12 mouse cellular contexts compared by ENCODE assay signal in genomic region chr5:110548446-110548845, GRCm38 (mm10). TPM values are rescaled to one million over a fixed set of nuclear protein-coding genes. Genes with fewer than 3 reads are reported as not detected.
"Had no signal": no experiment of that assay in that cellular context is flagged by ENCODE, and none has a peak within 500 bp of the region (broad histone marks: within the 10 kb centered on the region; RNA-seq: fewer than 3 reads in every experiment).

No protein-coding gene starts in this region.

- H3K4me3 ChIP-seq: limb, embryonic 15.5 days; liver, embryonic 12.5 days; midbrain, embryonic 10.5 days; neural tube, embryonic 13.5 days had no signal

- H3K36me3 ChIP-seq: limb, embryonic 15.5 days; liver, embryonic 12.5 days; midbrain, embryonic 10.5 days; neural tube, embryonic 13.5 days had no signal

- H3K4me1 ChIP-seq: liver, embryonic 12.5 days had no signal

- ATAC-seq: liver, embryonic 12.5 days; midbrain, embryonic 16.5 days had no signal

- H3K9me3 ChIP-seq: limb, embryonic 15.5 days; liver, embryonic 12.5 days; midbrain, embryonic 10.5 days; neural tube, embryonic 13.5 days had no signal

- DNase-seq: kidney, postnatal 36 days; lung, embryonic 14.5 days; lung, postnatal 10 days; lung, postnatal 4 days; retina, postnatal 1 day; thymus, postnatal 36 days had no signal

- H3K27ac ChIP-seq: limb, embryonic 15.5 days; liver, embryonic 12.5 days; midbrain, embryonic 10.5 days; neural tube, embryonic 13.5 days had no signal

- H3K9ac ChIP-seq: limb, embryonic 15.5 days; liver, embryonic 12.5 days; lung, embryonic 14.5 days; neural tube, embryonic 13.5 days had no signal

- H3K4me2 ChIP-seq: limb, embryonic 15.5 days; liver, embryonic 12.5 days; lung, embryonic 14.5 days; neural tube, embryonic 13.5 days had no signal

RNA-seq across cellular contexts. Expression of gene Galnt9, which starts 4.3 kb away (rescaled TPM):
- polyA plus RNA-seq: limb, embryonic 11.5 days; liver, embryonic 12.5 days; lung, embryonic 14.5 days had no signal
